22 mouse cellular contexts compared by ENCODE assay signal in genomic region chr14:71500851-71501250, GRCm38 (mm10).
A peak's percentile ranks its signal among the peaks of the same experiment; 100 is the strongest.
DNase-seq lines count a peak whose midpoint lies in the region; ATAC-seq and TF ChIP-seq lines count a peak whose summit lies in the region.
"Had no signal": no experiment of that assay in that cellular context is flagged by ENCODE, and none has a peak within 500 bp of the region (broad histone marks: within the 10 kb centered on the region; RNA-seq: fewer than 3 reads in every experiment).

No protein-coding gene starts in this region.

- no peak overlapping the region for H3K4me2 ChIP-seq in heart, embryonic 12.5 days
- no peak overlapping the region for H3K4me2 ChIP-seq in midbrain, postnatal 0 days (ENCODE audit: low read depth, low read length, poor library complexity, severe bottlenecking)
- no peak overlapping the region for H3K4me2 ChIP-seq in midbrain, embryonic 13.5 days (replicated peaks)
- H3K4me2 ChIP-seq: forebrain, embryonic 13.5 days; heart, embryonic 11.5 days; heart, embryonic 15.5 days; hindbrain, embryonic 14.5 days had no signal

- H3K4me1 ChIP-seq in heart, embryonic 12.5 days (replicated peaks): no peaks in the 10 kb centered on the region
- H3K4me1 ChIP-seq in midbrain, postnatal 0 days (ENCODE audit: insufficient read depth, low read length): no peaks in the 10 kb centered on the region
- H3K4me1 ChIP-seq in midbrain, embryonic 13.5 days (replicated peaks): no peaks in the 10 kb centered on the region
- H3K4me1 ChIP-seq in kidney, adult 2 months (ENCODE audit: control insufficient read depth, insufficient read depth, low read length): no peaks in the 10 kb centered on the region
- H3K4me1 ChIP-seq: forebrain, embryonic 10.5 days; forebrain, embryonic 13.5 days; heart, embryonic 15.5 days; hindbrain, embryonic 10.5 days had no signal

- no peak overlapping the region for H3K9ac ChIP-seq in heart, embryonic 12.5 days
- no peak overlapping the region for H3K9ac ChIP-seq in midbrain, postnatal 0 days (replicated peaks; ENCODE audit: low read length, poor library complexity, severe bottlenecking)
- H3K9ac ChIP-seq in midbrain, embryonic 13.5 days (replicated peaks): no peak overlapping the region
- H3K9ac ChIP-seq: forebrain, embryonic 13.5 days; heart, embryonic 15.5 days; hindbrain, embryonic 14.5 days had no signal

- DNase-seq in heart, adult 11 months: peak; percentile 50
- peak; percentile 57 for DNase-seq in midbrain, postnatal 0 days (ENCODE audit: low spot score)
- DNase-seq in retina, embryonic 14.5 days (ENCODE audit: low spot score): peak; percentile 57
- no peak for DNase-seq in kidney, adult 2 months
- DNase-seq: B cell, adult 2 months; cerebellum, adult 11-12 months; cerebellum, adult 8-10 months; cerebellum, postnatal 14 days; gastrocnemius, postnatal 10 days; gastrocnemius, postnatal 36 days; heart, postnatal 10 days; heart, postnatal 36 days had no signal

- H3K36me3 ChIP-seq in heart, embryonic 12.5 days: no peaks in the 10 kb centered on the region
- no peaks in the 10 kb centered on the region for H3K36me3 ChIP-seq in midbrain, postnatal 0 days (ENCODE audit: insufficient read depth, low read length)
- H3K36me3 ChIP-seq in midbrain, embryonic 13.5 days: no peaks in the 10 kb centered on the region
- no peaks in the 10 kb centered on the region for H3K36me3 ChIP-seq in kidney, adult 2 months (ENCODE audit: control insufficient read depth, insufficient read depth, low read length)
- H3K36me3 ChIP-seq: forebrain, embryonic 10.5 days; G1E; heart, embryonic 15.5 days; hindbrain, embryonic 10.5 days had no signal

- no peaks in the 10 kb centered on the region for H3K27me3 ChIP-seq in heart, embryonic 12.5 days (replicated peaks)
- no peaks in the 10 kb centered on the region for H3K27me3 ChIP-seq in midbrain, postnatal 0 days (ENCODE audit: insufficient read depth, low read length)
- H3K27me3 ChIP-seq in midbrain, embryonic 13.5 days: 0 out of 2 replicates have a peak, but pooled peaks cover 2% of the 10 kb centered on the region
- no peaks in the 10 kb centered on the region for H3K27me3 ChIP-seq in kidney, adult 2 months (replicated peaks; ENCODE audit: control insufficient read depth, insufficient read depth, low read length)
- H3K27me3 ChIP-seq: forebrain, embryonic 13.5 days; heart, embryonic 15.5 days had no signal

- H3K9me3 ChIP-seq in heart, embryonic 12.5 days (replicated peaks): no peaks in the 10 kb centered on the region
- no peaks in the 10 kb centered on the region for H3K9me3 ChIP-seq in midbrain, postnatal 0 days (ENCODE audit: low read length)
- no peaks in the 10 kb centered on the region for H3K9me3 ChIP-seq in midbrain, embryonic 13.5 days
- H3K9me3 ChIP-seq: forebrain, embryonic 10.5 days; forebrain, embryonic 13.5 days; heart, embryonic 15.5 days; hindbrain, embryonic 10.5 days had no signal

- no peak overlapping the region for H3K4me3 ChIP-seq in heart, embryonic 12.5 days
- H3K4me3 ChIP-seq in midbrain, postnatal 0 days (ENCODE audit: low read depth, low read length): no peak overlapping the region
- no peak overlapping the region for H3K4me3 ChIP-seq in midbrain, embryonic 13.5 days (replicated peaks)
- H3K4me3 ChIP-seq in kidney, adult 2 months (ENCODE audit: insufficient read depth, low read depth, low read length): no peak overlapping the region
- H3K4me3 ChIP-seq: forebrain, embryonic 10.5 days; forebrain, embryonic 13.5 days; heart, embryonic 15.5 days; hindbrain, embryonic 10.5 days had no signal

- no peak for ATAC-seq in heart, embryonic 12.5 days (ENCODE audit: insufficient number of reproducible peaks, low FRiP score)
- ATAC-seq in midbrain, postnatal 0 days (ENCODE audit: low FRiP score): no peak
- ATAC-seq in midbrain, embryonic 13.5 days: no peak
- ATAC-seq: forebrain, embryonic 13.5 days; forebrain, embryonic 16.5 days had no signal

- no peak for TF ChIP-seq POLR2A in kidney, adult 2 months (IDR thresholded peaks at IDR 0.05; ENCODE audit: low read depth, low read length)

- no peak overlapping the region for H3K27ac ChIP-seq in heart, embryonic 12.5 days (ENCODE audit: poor library complexity, severe bottlenecking)
- H3K27ac ChIP-seq in midbrain, postnatal 0 days (ENCODE audit: low read depth, low read length): no peak overlapping the region
- H3K27ac ChIP-seq in midbrain, embryonic 13.5 days: no peak overlapping the region
- H3K27ac ChIP-seq in kidney, adult 2 months (ENCODE audit: insufficient read depth, low read depth, low read length): no peak overlapping the region
- H3K27ac ChIP-seq: forebrain, embryonic 10.5 days; forebrain, embryonic 13.5 days; heart, embryonic 15.5 days; hindbrain, embryonic 10.5 days; hindbrain, embryonic 14.5 days had no signal

- TF ChIP-seq CTCF in midbrain, postnatal 0 days (IDR thresholded peaks at IDR 0.05): no peak
- no peak for TF ChIP-seq CTCF in kidney, adult 2 months (conservative IDR thresholded peaks at IDR 0.05; ENCODE audit: insufficient read depth, insufficient read length, low read depth, low read length)

- WGBS in heart, embryonic 12.5 days: 84% methylated on average over 1 of the region's 1 CpGs
- WGBS in midbrain, postnatal 0 days: 50% methylated on average over 1 of the region's 1 CpGs
- 63% methylated on average over 1 of the region's 1 CpGs for WGBS in midbrain, embryonic 13.5 days
- 90% methylated on average over 1 of the region's 1 CpGs for WGBS in kidney, adult 2 months
